Mouse (Mus musculus) testis, adult 2 months (tissue): ENCODE data around the gene Srm. TPM values are rescaled to one million over a fixed set of nuclear protein-coding genes. Genes with fewer than 3 reads are reported as not detected.

Source experiments
- H3K27ac ChIP-seq: fragments of 200-500 bp; 2 replicates; pipeline ENCODE4 v1.5.1; 2012; ENCODE audit warnings: low read depth, low read length; ENCODE audit not compliant: control insufficient read depth, insufficient read depth
- H3K27me3 ChIP-seq: fragments of 200-500 bp; 2 replicates; pipeline ENCODE4 v1.6.1; 2012; ENCODE audit warnings: mild to moderate bottlenecking, low read length, moderate library complexity; ENCODE audit not compliant: control insufficient read depth, insufficient read depth
- H3K36me3 ChIP-seq: fragments of 200-500 bp; 2 replicates; pipeline ENCODE4 v1.6.1; 2012; ENCODE audit warnings: mild to moderate bottlenecking, low read length; ENCODE audit not compliant: control insufficient read depth, insufficient read depth
- H3K4me1 ChIP-seq: fragments of 200-500 bp; 2 replicates; pipeline ENCODE4 v1.6.1; 2012; ENCODE audit warnings: low read length; ENCODE audit not compliant: control insufficient read depth, insufficient read depth
- H3K4me3 ChIP-seq: fragments of 200-500 bp; 2 replicates; pipeline ENCODE4 v1.5.1; 2012; ENCODE audit warnings: low read depth, mild to moderate bottlenecking, low read length, moderate library complexity, mixed read lengths; ENCODE audit not compliant: control insufficient read depth
- CTCF ChIP-seq: fragments of 200-500 bp; IDR thresholded peaks from 2 replicates; pipeline ENCODE4 v1.5.1; 2012; ENCODE audit warnings: low read depth, mild to moderate bottlenecking, inconsistent platforms, low read length, moderate library complexity; ENCODE audit not compliant: control insufficient read depth, insufficient read depth, insufficient replicate concordance
- POLR2A ChIP-seq: fragments of 200-500 bp; IDR thresholded peaks from 2 replicates; pipeline ENCODE4 v1.6.1; 2012; ENCODE audit warnings: low read depth, mild to moderate bottlenecking, inconsistent platforms, low read length, moderate library complexity; ENCODE audit not compliant: control insufficient read depth
- polyA plus RNA-seq: library from polyadenylated mRNA; depleted of rRNA; stranded (reverse); fragments of >200 nt; gene quantifications from 2 replicates; pipeline ENCODE4 v1.2.3, GENCODE M21; 2012

The Srm gene
- polyA plus RNA-seq, 1 experiment, result 11.1 TPM

DNA sequence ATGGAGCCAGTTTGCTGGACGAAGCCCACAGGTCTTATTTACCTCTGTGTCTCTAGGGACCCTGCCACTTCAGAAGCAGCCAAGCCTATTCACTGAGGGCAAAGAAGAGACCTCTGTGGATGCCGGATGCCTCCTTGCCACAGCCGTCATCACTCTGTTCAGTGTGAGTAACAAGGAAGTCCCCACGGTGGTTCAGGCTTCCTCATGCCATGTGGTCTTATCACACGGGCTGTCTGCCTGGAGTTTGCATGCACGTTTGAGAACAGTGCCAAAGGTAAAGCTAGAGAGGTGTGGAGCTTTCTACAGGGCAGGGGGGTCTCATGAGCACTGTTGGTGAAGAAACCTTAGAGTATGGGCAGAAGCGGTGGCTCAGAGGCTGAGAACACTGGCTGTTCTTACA lies 18.1 kb upstream of the Srm start:
- Histone ChIP-seq H3K4me1 (no peaks in the 10 kb centered on the region), H3K27ac (no peak overlapping the region), H3K27me3 (no peaks in the 10 kb centered on the region), H3K4me3 (no peak overlapping the region), H3K36me3 (peaks cover 5% of the 10 kb centered on the region)
- TF ChIP-seq POLR2A (no peak), CTCF (no peak)

- H3K4me3 ChIP-seq, result no peak overlapping the region
- H3K4me1 ChIP-seq, result no peaks in the 10 kb centered on the region
- H3K27me3 ChIP-seq, result no peaks in the 10 kb centered on the region
- H3K27ac ChIP-seq, result no peak overlapping the region
- H3K36me3 ChIP-seq, result peaks cover 2% of the 10 kb centered on the region
- TF ChIP-seq CTCF, result no peak
- no peak for TF ChIP-seq POLR2A
These were observed 10.5 kb upstream of the Srm start for GRCm38 (mm10) chr4:148580765-148581164.

DNA sequence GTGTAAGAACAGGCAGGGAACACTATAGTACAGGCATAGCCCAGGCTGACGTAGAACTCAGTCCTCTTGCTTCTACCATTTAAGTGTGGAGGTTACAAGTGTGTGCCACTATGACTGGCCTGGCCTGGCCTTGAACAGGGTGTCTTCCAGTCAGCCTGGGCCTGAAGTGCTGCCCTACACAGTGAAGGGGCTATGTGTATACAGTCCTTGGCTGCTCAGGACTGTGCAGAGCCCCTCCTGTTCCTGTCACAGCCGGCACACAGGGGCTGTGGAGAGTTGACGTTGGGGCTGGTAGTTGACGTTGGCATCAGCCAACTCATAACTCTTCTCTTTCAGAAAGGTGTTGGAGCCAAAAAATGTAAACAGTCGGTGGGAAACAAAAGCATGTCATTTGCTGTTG lies 9.9 kb upstream of the Srm start:
- H3K4me3 ChIP-seq, result no peak overlapping the region
- no peak overlapping the region for H3K27ac ChIP-seq
- no peaks in the 10 kb centered on the region; the same call in 1 of the 2 replicates for H3K36me3 ChIP-seq
- TF ChIP-seq POLR2A (no peak), CTCF (no peak)
- H3K4me1 ChIP-seq, result no peaks in the 10 kb centered on the region
- no peaks in the 10 kb centered on the region for H3K27me3 ChIP-seq

- H3K36me3 ChIP-seq, result no peaks in the 10 kb centered on the region; the same call in 1 of the 2 replicates
- no peaks in the 10 kb centered on the region for H3K27me3 ChIP-seq
- H3K4me3 ChIP-seq, result no peak overlapping the region
- no peak for TF ChIP-seq CTCF
- TF ChIP-seq POLR2A, result no peak
- H3K4me1 ChIP-seq, result no peaks in the 10 kb centered on the region
- no peak overlapping the region for H3K27ac ChIP-seq
These were observed 8.0 kb upstream of the Srm start for GRCm38 (mm10) chr4:148583257-148583656.

DNA sequence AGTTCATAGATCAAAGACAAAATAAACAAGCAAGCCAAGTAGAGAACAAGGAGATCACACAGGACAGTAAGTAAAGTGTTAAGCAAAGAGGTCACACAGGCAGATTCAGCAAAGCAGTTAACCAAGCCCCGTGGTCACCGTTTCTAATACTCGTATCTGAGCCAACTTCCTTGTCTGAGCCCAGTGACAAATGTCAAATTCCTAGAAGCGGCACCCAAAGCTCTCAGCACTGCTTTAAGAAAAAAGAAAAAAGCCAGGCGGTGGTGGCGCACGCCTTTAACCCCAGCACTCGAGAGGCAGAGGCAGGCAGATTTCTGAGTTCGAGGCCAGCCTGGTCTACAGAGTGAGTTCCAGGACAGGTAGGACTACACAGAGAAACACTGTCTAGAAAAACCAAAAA lies 4.7 kb upstream of the Srm start:
- no peaks in the 10 kb centered on the region for H3K27me3 ChIP-seq
- H3K4me3 ChIP-seq, result no peak overlapping the region
- H3K27ac ChIP-seq, result no peak overlapping the region
- H3K36me3 ChIP-seq, result no peaks in the 10 kb centered on the region; the same call in 1 of the 2 replicates
- peaks cover 4% of the 10 kb centered on the region; the same call in 1 of the 2 replicates for H3K4me1 ChIP-seq
- TF ChIP-seq POLR2A (no peak), CTCF (no peak)

GRCm38 (mm10) chr4:148588793-148589192 lies 2.5 kb upstream of the Srm start:
- Histone ChIP-seq H3K27me3 (no peaks in the 10 kb centered on the region), H3K4me3 (no peak overlapping the region), H3K36me3 (no peaks in the 10 kb centered on the region), H3K4me1 (peaks cover 11% of the 10 kb centered on the region), H3K27ac (no peak overlapping the region)
- TF ChIP-seq POLR2A (no peak), CTCF (no peak)

DNA sequence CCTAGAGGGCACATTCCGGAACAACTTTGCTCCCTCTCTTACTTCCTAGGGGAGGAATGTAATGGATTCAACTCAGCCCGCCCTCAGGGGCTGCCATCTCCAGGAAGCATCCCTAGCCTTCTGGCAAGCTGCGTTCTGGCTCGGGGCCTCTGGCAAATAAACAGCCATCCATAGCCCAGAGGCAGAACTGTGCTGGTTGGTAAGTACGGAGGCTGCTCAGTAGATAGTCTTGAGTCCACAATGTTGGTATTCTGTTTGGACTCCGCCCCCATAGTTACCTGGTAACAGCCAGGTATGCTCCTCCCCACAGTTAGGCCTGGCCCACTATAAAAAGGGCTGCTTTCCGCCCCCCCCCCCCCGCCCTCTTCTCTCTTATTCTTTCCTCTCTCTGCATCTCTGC lies 1.7 kb upstream of the Srm start:
- no peaks in the 10 kb centered on the region for H3K36me3 ChIP-seq
- peaks cover 11% of the 10 kb centered on the region for H3K4me1 ChIP-seq
- TF ChIP-seq POLR2A, result no peak
- TF ChIP-seq CTCF, result no peak
- H3K27ac ChIP-seq, result no peak overlapping the region
- no peaks in the 10 kb centered on the region for H3K27me3 ChIP-seq
- no peak overlapping the region for H3K4me3 ChIP-seq

DNA sequence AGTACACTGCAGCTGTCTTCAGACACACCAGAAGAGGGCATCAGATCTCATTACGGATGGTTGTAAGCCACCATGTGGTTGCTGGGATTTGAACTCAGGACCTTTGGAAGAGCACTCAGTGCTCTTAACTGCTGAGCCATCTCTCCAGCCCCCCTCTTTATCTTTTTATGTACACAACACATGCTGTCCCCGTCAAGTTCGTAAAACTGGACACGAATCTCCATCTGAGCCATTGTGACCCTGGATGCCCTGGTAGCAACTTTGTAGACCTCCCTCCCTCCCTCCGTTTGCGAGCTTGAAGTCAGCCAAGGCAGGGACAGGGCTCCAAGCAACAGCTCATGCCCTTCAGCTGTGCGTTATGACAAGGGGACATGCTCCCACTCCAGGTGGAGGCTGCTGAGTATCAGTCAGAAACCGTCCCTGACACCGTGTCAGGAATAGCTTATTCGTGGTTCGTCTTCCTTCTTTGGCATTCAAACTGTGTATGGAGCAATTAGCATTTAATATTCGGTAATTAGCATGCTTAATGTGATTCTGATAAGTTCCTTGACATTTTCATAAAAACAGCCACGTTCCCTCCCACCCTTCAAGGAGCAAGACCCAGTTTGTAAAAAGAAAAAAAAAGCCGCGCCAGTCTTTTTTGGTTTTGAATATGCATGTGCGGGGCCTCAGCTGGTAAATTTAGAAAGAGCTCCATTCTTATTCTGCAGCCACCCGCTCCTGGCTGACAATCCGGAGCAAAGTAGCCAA lies 707 bp upstream of the Srm start:
- TF ChIP-seq CTCF, result no peak
- TF ChIP-seq POLR2A, result no peak
- Histone ChIP-seq H3K27me3 (no peaks in the 10 kb centered on the region), H3K27ac (0 out of 2 replicates have a peak overlapping the region, but pooled peaks have one; percentile 22), H3K4me1 (peaks cover 11% of the 10 kb centered on the region), H3K4me3 (peak overlapping the region; percentile 64), H3K36me3 (no peaks in the 10 kb centered on the region)
